Mouse (Mus musculus) embryo, embryonic 11.5 days (tissue): ENCODE measurements around the gene Rftn2.

ENCODE experiments used
- DNase-seq: peaks from one replicate; pipeline ENCODE4 v3.0.0-alpha.2; 2012; ENCODE audit warnings: low read depth, low spot score

Gene Rftn2

GRCm38 (mm10) chr1:55211081-55211480, 15.5 kb downstream of the Rftn2 start:
- DNase-seq: no peak

- DNase-seq: no peak
Measured at GRCm38 (mm10) chr1:55210202-55210965, 16.2 kb downstream of the Rftn2 start.

GRCm38 (mm10) chr1:55208500-55209140, 18.0 kb downstream of the Rftn2 start:
- DNase-seq: no peak

- no peak for DNase-seq
Measured at GRCm38 (mm10) chr1:55207561-55207960, 19.0 kb downstream of the Rftn2 start.

GRCm38 (mm10) chr1:55205808-55206327, 20.7 kb downstream of the Rftn2 start:
- no peak for DNase-seq

GRCm38 (mm10) chr1:55201850-55202752, 24.5 kb downstream of the Rftn2 start:
- no peak for DNase-seq

- DNase-seq: no peak
Measured at GRCm38 (mm10) chr1:55198719-55199118, 27.9 kb downstream of the Rftn2 start.

- no peak for DNase-seq
Measured at GRCm38 (mm10) chr1:55196327-55197003, 30.1 kb downstream of the Rftn2 start.

GRCm38 (mm10) chr1:55195021-55195420, 31.6 kb downstream of the Rftn2 start:
- no peak for DNase-seq

GRCm38 (mm10) chr1:55194064-55194915, 32.3 kb downstream of the Rftn2 start:
- DNase-seq: no peak

- DNase-seq: peak; percentile 43
Measured at GRCm38 (mm10) chr1:55193316-55193715, 33.3 kb downstream of the Rftn2 start.

- no peak for DNase-seq
Measured at GRCm38 (mm10) chr1:55192824-55193223, 33.8 kb downstream of the Rftn2 start.

GRCm38 (mm10) chr1:55192015-55192414, 34.6 kb downstream of the Rftn2 start:
- no peak for DNase-seq

GRCm38 (mm10) chr1:55186592-55187210, 39.9 kb downstream of the Rftn2 start:
- DNase-seq: no peak

GRCm38 (mm10) chr1:55185718-55186117, 40.9 kb downstream of the Rftn2 start:
- no peak for DNase-seq

GRCm38 (mm10) chr1:55182392-55182791, 44.2 kb downstream of the Rftn2 start:
- DNase-seq: no peak

GRCm38 (mm10) chr1:55179917-55180566, 46.5 kb downstream of the Rftn2 start:
- no peak for DNase-seq

GRCm38 (mm10) chr1:55174558-55175034, 52.0 kb downstream of the Rftn2 start:
- no peak for DNase-seq
